Mouse (Mus musculus): ENCODE measurements around the gene Spryd3.

DNA sequence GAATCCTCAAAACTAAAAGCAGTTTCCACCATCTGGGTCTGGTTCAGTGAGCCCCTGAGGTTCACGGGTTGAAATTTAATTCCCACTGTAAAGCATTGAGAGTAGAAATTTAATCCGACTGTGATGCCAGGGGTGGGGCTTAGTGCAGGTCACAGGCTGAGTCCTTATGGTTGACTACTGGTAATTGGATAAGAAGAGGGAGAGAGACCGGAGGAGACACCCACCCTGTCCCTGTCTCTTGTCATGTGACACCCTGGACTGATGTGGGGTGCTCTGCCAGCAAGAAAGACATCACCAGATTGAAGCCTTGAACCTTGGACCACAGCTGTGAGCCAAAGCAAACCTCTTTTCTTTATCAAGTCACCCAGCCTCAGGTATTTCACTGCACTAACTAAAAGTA, 47.0 kb upstream of the Spryd3 start:
- TF ChIP-seq ZC3H11A (IDR thresholded peaks at IDR 0.05; ENCODE audit: low read depth, low read length) (no peak), CTCF (IDR thresholded peaks at IDR 0.05 in 2 of 3, conservative IDR thresholded peaks at IDR 0.05 in 1 of 3; ENCODE audit: control insufficient read depth in 1 of 3, insufficient read depth in 1 of 3, low read depth in 2 of 3, low read length in 3 of 3, poor library complexity in 1 of 3, severe bottlenecking in 1 of 3) (no peak), POLR2A (IDR thresholded peaks at IDR 0.05; ENCODE audit: control insufficient read depth in 1 of 2, insufficient read depth in 1 of 2, low read depth in 1 of 2, low read length in 2 of 2, poor library complexity in 1 of 2) (no peak), JUND (IDR thresholded peaks at IDR 0.05; ENCODE audit: low read depth, low read length) (no peak), GATA1 (IDR thresholded peaks at IDR 0.05; ENCODE audit: low read depth, low read length) (no peak), ZNF384 (IDR thresholded peaks at IDR 0.05; ENCODE audit: low read depth, low read length) (no peak), KAT2A (conservative IDR thresholded peaks at IDR 0.05; ENCODE audit: low read depth, low read length) (no peak), UBTF (IDR thresholded peaks at IDR 0.05; ENCODE audit: borderline replicate concordance, insufficient read depth, low read depth, low read length) (no peak), EP300 (IDR thresholded peaks at IDR 0.05; ENCODE audit: low read depth in 1 of 2, low read length in 2 of 2) (no peak)
